In the genomic region with DNA sequence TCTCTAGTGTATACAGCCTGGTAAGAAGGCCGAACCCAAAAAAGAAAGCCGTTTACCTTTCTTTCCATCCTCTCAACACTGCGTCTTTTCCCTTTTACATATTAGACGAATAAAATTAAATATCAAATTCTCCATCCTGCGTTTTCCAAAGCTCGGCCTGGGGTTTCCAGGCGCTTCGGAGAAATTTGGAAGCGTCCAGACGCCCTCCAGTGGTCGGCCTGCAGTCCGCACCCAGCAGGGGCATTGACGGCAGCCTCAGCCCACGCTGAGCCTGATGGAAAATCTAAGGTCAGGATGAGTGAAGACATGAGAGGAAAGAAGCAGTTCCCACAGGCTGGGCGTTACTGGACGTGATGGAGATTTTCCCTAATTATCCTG, we compare ENCODE assay signal across 8 mouse cellular contexts. TPM values are rescaled to one million over a fixed set of nuclear protein-coding genes. Genes with fewer than 3 reads are reported as not detected.
A peak's percentile ranks its signal among the peaks of the same experiment; 100 is the strongest.
DNase-seq lines count a peak whose midpoint lies in the region; ATAC-seq lines count a peak whose summit lies in the region.

No protein-coding gene starts in this region.

- no peaks in the 10 kb centered on the region for H3K4me1 ChIP-seq in embryonic facial prominence, embryonic 11.5 days (ENCODE audit: control insufficient read depth, insufficient read depth, low read length)
- peaks cover 4% of the 10 kb centered on the region for H3K4me1 ChIP-seq in limb, embryonic 13.5 days
- peaks cover 12% of the 10 kb centered on the region for H3K4me1 ChIP-seq in midbrain, embryonic 13.5 days (replicated peaks)

- under 1% methylated on average over 16 of the region's 16 CpGs for WGBS in embryonic facial prominence, embryonic 11.5 days
- WGBS in limb, embryonic 13.5 days: 0% methylated on average over 16 of the region's 16 CpGs
- WGBS in midbrain, embryonic 13.5 days: 0% methylated on average over 16 of the region's 16 CpGs

- H3K27ac ChIP-seq in embryonic facial prominence, embryonic 11.5 days (replicated peaks; ENCODE audit: low read depth, low read length): peak overlapping the region; percentile 60
- H3K27ac ChIP-seq in limb, embryonic 13.5 days: peak overlapping the region; percentile 87
- peak overlapping the region; percentile 83 for H3K27ac ChIP-seq in midbrain, embryonic 13.5 days

- peak overlapping the region; percentile 87 for H3K4me2 ChIP-seq in embryonic facial prominence, embryonic 11.5 days (ENCODE audit: low read depth, low read length)
- H3K4me2 ChIP-seq in limb, embryonic 13.5 days (replicated peaks): peak overlapping the region; percentile 97
- peak overlapping the region; percentile 98 for H3K4me2 ChIP-seq in midbrain, embryonic 13.5 days (replicated peaks)

- H3K36me3 ChIP-seq in embryonic facial prominence, embryonic 11.5 days (replicated peaks; ENCODE audit: control insufficient read depth, insufficient read depth, low read depth, low read length): no peaks in the 10 kb centered on the region
- H3K36me3 ChIP-seq in limb, embryonic 13.5 days: no peaks in the 10 kb centered on the region
- H3K36me3 ChIP-seq in midbrain, embryonic 13.5 days: no peaks in the 10 kb centered on the region

- no peaks in the 10 kb centered on the region for H3K9me3 ChIP-seq in embryonic facial prominence, embryonic 11.5 days (replicated peaks; ENCODE audit: control insufficient read depth, low read length)
- H3K9me3 ChIP-seq in limb, embryonic 13.5 days: no peaks in the 10 kb centered on the region
- H3K9me3 ChIP-seq in midbrain, embryonic 13.5 days: no peaks in the 10 kb centered on the region

- peak; percentile 87 to 91 for DNase-seq in adrenal gland, postnatal 36 days
- peak; percentile 92 for DNase-seq in embryonic facial prominence, embryonic 11.5 days (ENCODE audit: low spot score)
- peak; percentile 78 to 85 for DNase-seq in heart, adult 18-20 months
- DNase-seq in kidney, adult 11 months: peak; percentile 38
- peak; percentile 29 to 62 for DNase-seq in spleen, postnatal 10 days (ENCODE audit: low spot score in 2 of 2)

- H3K9ac ChIP-seq in embryonic facial prominence, embryonic 11.5 days (replicated peaks; ENCODE audit: low read length): peak overlapping the region; percentile 49
- peak overlapping the region; percentile 68 for H3K9ac ChIP-seq in limb, embryonic 13.5 days
- peak overlapping the region; percentile 98 for H3K9ac ChIP-seq in midbrain, embryonic 13.5 days (replicated peaks)

- peak; percentile 19; the same call in 1 of the 2 replicates for ATAC-seq in embryonic facial prominence, embryonic 11.5 days (replicated peaks; ENCODE audit: insufficient number of reproducible peaks, low FRiP score, low TSS enrichment, low read depth)
- peak; percentile 2; the same call in 1 of the 2 replicates for ATAC-seq in limb, embryonic 13.5 days (ENCODE audit: low FRiP score, low read depth)
- ATAC-seq in midbrain, embryonic 13.5 days: peak; percentile 5; the same call in 1 of the 2 replicates
- ATAC-seq in activated CD4-positive, CD25-positive, alpha-beta regulatory T cell, adult 4 months: no peak

- peak overlapping the region; percentile 94 for H3K4me3 ChIP-seq in embryonic facial prominence, embryonic 11.5 days (ENCODE audit: low read depth, low read length)
- H3K4me3 ChIP-seq in limb, embryonic 13.5 days: peak overlapping the region; percentile 91
- peak overlapping the region; percentile 91 for H3K4me3 ChIP-seq in midbrain, embryonic 13.5 days (replicated peaks)

- no peaks in the 10 kb centered on the region for H3K27me3 ChIP-seq in embryonic facial prominence, embryonic 11.5 days (ENCODE audit: control insufficient read depth, insufficient read depth, low read length)
- no peaks in the 10 kb centered on the region for H3K27me3 ChIP-seq in limb, embryonic 13.5 days
- H3K27me3 ChIP-seq in midbrain, embryonic 13.5 days: no peaks in the 10 kb centered on the region

RNA-seq across cellular contexts. Expression of a gene that starts 3.0 kb away (rescaled TPM):
- 10 to 100 TPM; 17.3 to 21.5 TPM for total RNA-seq in adrenal gland, postnatal 36 days (2021)
- 65.2 and 70.3 TPM in 2 replicates for polyA plus RNA-seq in embryonic facial prominence, embryonic 11.5 days (2014; fragmentation: Nextera tagmentation; extraction: Ambion mirVana)
- total RNA-seq in heart, adult 18-20 months (2021): 10 to 100 TPM; 14.0 to 19.6 TPM
- 75.1 and 76.2 TPM in 2 replicates for polyA plus RNA-seq in limb, embryonic 13.5 days (2015; fragmentation: Nextera tagmentation; extraction: Ambion mirVana)
- polyA plus RNA-seq in midbrain, embryonic 13.5 days (2015; fragmentation: Nextera tagmentation; extraction: Ambion mirVana): 81.4 and 89.2 TPM in 2 replicates
- under 1 TPM in 1 of 2 experiments, not detected in 1; 0.19 TPM for polyA plus RNA-seq in activated CD4-positive, CD25-positive, alpha-beta regulatory T cell, adult 4 months (2017; shearing (Covaris generic))

Comparison
In these comparisons a context has a peak if more than half of its experiments do, and no peak if none do; other contexts are left out.
1. DNase-seq: peak in every context shown above with its lines; median percentile 92 in embryonic facial prominence, embryonic 11.5 days; 89 in adrenal gland, postnatal 36 days; 82 in heart, adult 18-20 months; 46 in spleen, postnatal 10 days; 38 in kidney, adult 11 months.
2. RNA of a gene that starts 3.0 kb away (polyA plus RNA-seq): 81.4 to 89.2 TPM in midbrain, embryonic 13.5 days, 75.1 to 76.2 TPM in limb, embryonic 13.5 days and 65.2 to 70.3 TPM in embryonic facial prominence, embryonic 11.5 days; 0.19 TPM in activated CD4-positive, CD25-positive, alpha-beta regulatory T cell, adult 4 months; every median in the first group is over 10 times any median in the second.
3. Peak in every context shown above with its lines, with median percentiles within 50 percentile points of each other: H3K27ac ChIP-seq, H3K4me2 ChIP-seq, H3K4me3 ChIP-seq and H3K9ac ChIP-seq.